Mouse (Mus musculus) small intestine, adult 2 months (tissue): ENCODE results near the gene Aplp1.

Experiments
- CTCF ChIP-seq: fragments of 200-500 bp; IDR thresholded peaks from 2 replicates; pipeline ENCODE4 v1.5.1; 2012; ENCODE audit warnings: low read depth, mild to moderate bottlenecking, control low read depth, inconsistent platforms, low read length, moderate library complexity, mixed read lengths; ENCODE audit not compliant: insufficient replicate concordance, insufficient read length; ENCODE audit errors: extremely low read depth
- POLR2A ChIP-seq: fragments of 200-500 bp; IDR thresholded peaks from 2 replicates; pipeline ENCODE4 v1.6.1; 2012; ENCODE audit warnings: low read depth, mild to moderate bottlenecking, control low read depth, inconsistent platforms, low read length, moderate library complexity

- TF ChIP-seq CTCF (no peak), POLR2A (no peak)
These were observed 18.7 kb upstream of the Aplp1 start for GRCm38 (mm10) chr7:30463996-30464395.
